Mouse (Mus musculus) liver, embryonic 14.5 days (tissue): ENCODE measurements around the gene Cdkl5. TPM values are rescaled to one million over a fixed set of nuclear protein-coding genes. Genes with fewer than 3 reads are reported as not detected.

Source experiments
- ATAC-seq: fragments of 200-750 bp; cut with Nextera tagmentation; 2 replicates; pipeline ENCODE4 v1.8.0; 2017; ENCODE audit warnings: moderate number of reproducible peaks, mild to moderate bottlenecking, moderate library complexity; ENCODE audit not compliant: insufficient read depth
- DNase-seq, 3 experiments: peaks; one replicate each; pipeline ENCODE4 v3.0.0-alpha.2; 2012 to 2013; ENCODE audit warnings: low read depth in 3 of 3, low spot score in 3 of 3
- H3K27ac ChIP-seq: fragments of 300-500 bp; sonication (generic); 2 replicates; pipeline ENCODE4 v1.5.1; 2014; ENCODE audit warnings: moderate library complexity, mild to moderate bottlenecking, control low read depth, inconsistent platforms
- H3K27me3 ChIP-seq: fragments of 300-500 bp; sonication (generic); 2 replicates; pipeline ENCODE4 v1.6.1; 2014; ENCODE audit warnings: mild to moderate bottlenecking, low read length, moderate library complexity; ENCODE audit not compliant: control insufficient read depth, insufficient read depth
- H3K36me3 ChIP-seq: fragments of 300-500 bp; sonication (generic); replicated peaks from 2 replicates; pipeline ENCODE4 v1.6.1; 2014; ENCODE audit warnings: low read depth; ENCODE audit not compliant: control insufficient read depth, insufficient read depth
- H3K4me1 ChIP-seq, 2 experiments: fragments of 200-500 bp in 1 of 2; fragments of 300-500 bp in 1 of 2; sonication (generic) in 1 of 2; replicated peaks; 2 replicates each; pipeline ENCODE4 v1.6.1; 2012 to 2014; ENCODE audit warnings: antibody characterized with exemption in 1 of 2, inconsistent platforms in 1 of 2, low read length in 1 of 2; ENCODE audit not compliant: control insufficient read depth in 2 of 2, insufficient read depth in 2 of 2
- H3K4me2 ChIP-seq: fragments of 300-500 bp; sonication (generic); 2 replicates; pipeline ENCODE4 v1.6.1; 2014; ENCODE audit warnings: low read depth, mild to moderate bottlenecking, control low read depth, moderate library complexity
- H3K4me3 ChIP-seq, 2 experiments: fragments of 200-500 bp in 1 of 2; fragments of 300-500 bp in 1 of 2; sonication (generic) in 1 of 2; 2 replicates each; pipeline ENCODE4 v1.5.1; 2012 to 2014; ENCODE audit warnings: low read depth in 2 of 2, low read length in 2 of 2, mild to moderate bottlenecking in 2 of 2, control low read depth in 1 of 2, inconsistent platforms in 1 of 2, moderate library complexity in 1 of 2; ENCODE audit not compliant: insufficient read depth in 1 of 2
- H3K9ac ChIP-seq: fragments of 300-500 bp; sonication (generic); replicated peaks from 2 replicates; pipeline ENCODE4 v1.6.1; 2014; ENCODE audit warnings: mild to moderate bottlenecking, control low read depth, moderate library complexity
- H3K9me3 ChIP-seq: fragments of 300-500 bp; sonication (generic); 2 replicates; pipeline ENCODE4 v1.6.1; 2016; ENCODE audit warnings: low read length, mixed read lengths; ENCODE audit not compliant: control insufficient read depth
- CTCF ChIP-seq: IDR thresholded peaks from 2 replicates; pipeline ENCODE4 v1.5.1; 2016; ENCODE audit warnings: antibody characterized with exemption, low read depth, control low read depth
- EP300 ChIP-seq: IDR thresholded peaks from 2 replicates; pipeline ENCODE4 v1.6.1; 2016; ENCODE audit warnings: antibody characterized with exemption, low read depth
- WGBS: fragments of 180-500 bp; shearing (Covaris S2); extraction: QIAGEN DNeasy Blood & Tissue Kit; methylation state at CpG from one replicate; pipeline ENCODE4 v1.1.7; 2014; ENCODE audit not compliant: insufficient replicate concordance; 5-methylcytosine and 5-hydroxymethylcytosine counted together
- polyA plus RNA-seq, 2 experiments: library from polyadenylated mRNA; depleted of rRNA in 1 of 2; stranded (reverse) in 1 of 2; unstranded in 1 of 2; fragments of >200 nt; fragmentation: Nextera tagmentation in 1 of 2; extraction: Ambion mirVana in 1 of 2; gene quantifications; 2 replicates each; pipeline versions ENCODE4 v1.2.1 to v1.2.3; 2012 to 2014

The Cdkl5 gene
- polyA plus RNA-seq, 2 experiments: 0.20 to 0.24 TPM

GRCm38 (mm10) chrX:160865022-160865421 lies 129.5 kb downstream of the Cdkl5 start:
- no peaks in the 10 kb centered on the region for H3K4me1 ChIP-seq
- WGBS: 76% methylated on average over 4 of the region's 4 CpGs
- TF ChIP-seq EP300 (no peak), CTCF (no peak)
- H3K4me2 ChIP-seq: no peak overlapping the region
- H3K9ac ChIP-seq: no peak overlapping the region
- no peak overlapping the region for H3K27ac ChIP-seq
- no peaks in the 10 kb centered on the region for H3K9me3 ChIP-seq
- no peaks in the 10 kb centered on the region for H3K36me3 ChIP-seq
- ATAC-seq (no peak), DNase-seq (no peak)
- H3K4me3 ChIP-seq: no peak overlapping the region
- H3K27me3 ChIP-seq: no peaks in the 10 kb centered on the region; the same call in 1 of the 2 replicates

DNA sequence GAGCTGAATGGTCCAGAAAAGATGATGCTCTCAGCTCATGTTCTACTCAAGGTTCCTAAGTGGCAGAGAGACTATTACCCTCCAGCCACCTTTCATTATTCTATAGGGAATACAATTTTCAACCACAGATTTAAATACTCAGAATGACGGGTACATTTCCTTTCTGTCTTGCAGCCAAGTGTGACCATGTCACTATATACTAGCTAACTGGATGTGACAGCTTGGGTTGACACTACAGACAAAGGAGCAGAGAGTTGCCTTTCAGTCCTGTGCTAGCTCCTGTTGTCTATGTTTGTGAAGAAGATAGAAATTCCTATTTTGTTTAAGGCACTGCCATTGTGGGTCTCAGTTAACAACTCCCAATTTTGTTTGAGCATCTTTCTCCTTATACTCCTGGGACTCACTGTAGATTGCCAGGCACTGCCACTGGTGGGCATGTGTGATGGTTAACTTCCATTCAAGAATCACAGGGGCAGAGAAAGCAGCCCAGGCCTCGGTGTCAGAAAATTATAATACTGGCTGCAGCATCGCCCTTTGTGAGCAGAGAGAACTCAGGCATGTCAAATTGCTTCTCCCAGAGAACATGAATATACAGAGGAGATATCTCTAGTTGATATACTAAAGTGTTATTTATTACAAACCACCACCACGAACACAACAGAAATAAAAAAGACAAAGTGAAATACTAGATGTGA lies 130.7 kb downstream of the Cdkl5 start:
- DNase-seq (no peak), ATAC-seq (no peak)
- no peak overlapping the region for H3K27ac ChIP-seq
- 63% methylated on average over 4 of the region's 4 CpGs for WGBS
- no peak overlapping the region for H3K4me3 ChIP-seq
- H3K36me3 ChIP-seq: no peaks in the 10 kb centered on the region
- H3K4me2 ChIP-seq: no peak overlapping the region
- no peak overlapping the region for H3K9ac ChIP-seq
- H3K9me3 ChIP-seq: no peaks in the 10 kb centered on the region
- H3K4me1 ChIP-seq: no peaks in the 10 kb centered on the region
- H3K27me3 ChIP-seq: no peaks in the 10 kb centered on the region; the same call in 1 of the 2 replicates
- no peak for TF ChIP-seq CTCF
- TF ChIP-seq EP300: no peak

- H3K9ac ChIP-seq: no peak overlapping the region
- 65% methylated on average over 7 of the region's 7 CpGs for WGBS
These were observed 186.3 kb downstream of the Cdkl5 start for GRCm38 (mm10) chrX:160808226-160808625.

GRCm38 (mm10) chrX:160804409-160805150 lies 189.9 kb downstream of the Cdkl5 start:
- Histone ChIP-seq H3K9ac (no peak overlapping the region), H3K4me1 (no peaks in the 10 kb centered on the region), H3K4me3 (no peak overlapping the region), H3K27ac (no peak overlapping the region), H3K27me3 (no peaks in the 10 kb centered on the region), H3K36me3 (no peaks in the 10 kb centered on the region), H3K9me3 (no peaks in the 10 kb centered on the region), H3K4me2 (no peak overlapping the region)
- no peak for ATAC-seq
- 61% methylated on average over 4 of the region's 4 CpGs for WGBS
- no peak for DNase-seq
- no peak for TF ChIP-seq CTCF
- TF ChIP-seq EP300: no peak

More at GRCm38 (mm10) chrX:160808226-160808625, 186.3 kb downstream of the Cdkl5 start:
- Histone ChIP-seq H3K4me2 (no peak overlapping the region), H3K9me3 (no peaks in the 10 kb centered on the region), H3K4me3 (no peak overlapping the region), H3K4me1 (no peaks in the 10 kb centered on the region), H3K27me3 (no peaks in the 10 kb centered on the region), H3K27ac (no peak overlapping the region), H3K36me3 (no peaks in the 10 kb centered on the region)
- DNase-seq (no peak), ATAC-seq (no peak)
- TF ChIP-seq CTCF (no peak), EP300 (no peak)

DNA sequence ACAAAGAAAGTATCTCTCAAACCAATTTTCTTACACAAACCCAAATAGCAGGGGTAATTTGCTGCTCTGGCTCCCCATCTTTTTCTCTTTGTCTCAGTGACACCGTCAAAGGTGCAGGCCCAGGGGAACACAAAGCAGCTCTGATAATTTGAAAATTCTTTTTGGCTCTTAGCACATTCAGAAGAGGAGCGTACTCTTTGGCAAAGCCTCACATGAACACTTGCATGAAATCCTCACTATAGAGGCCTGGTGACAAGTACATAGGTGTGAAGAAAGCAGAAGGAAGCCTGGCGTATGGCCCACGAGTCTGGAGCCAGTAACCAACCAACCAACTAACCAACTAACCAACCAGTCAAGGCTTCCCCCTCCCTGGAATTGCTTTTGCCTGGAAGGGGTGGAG lies 199.6 kb downstream of the Cdkl5 start:
- WGBS: 57% methylated on average over 4 of the region's 4 CpGs
- no peak for DNase-seq

More for the DNA sequence above, 199.6 kb downstream of the Cdkl5 start:
- H3K27ac ChIP-seq: no peak overlapping the region
- no peak for TF ChIP-seq EP300
- H3K36me3 ChIP-seq: no peaks in the 10 kb centered on the region
- no peaks in the 10 kb centered on the region for H3K9me3 ChIP-seq
- no peak for ATAC-seq
- no peak overlapping the region for H3K4me3 ChIP-seq
- no peak overlapping the region for H3K9ac ChIP-seq
- no peaks in the 10 kb centered on the region for H3K4me1 ChIP-seq
- H3K27me3 ChIP-seq: no peaks in the 10 kb centered on the region
- no peak overlapping the region for H3K4me2 ChIP-seq
